Mouse (Mus musculus): ENCODE results near the gene Ap3m1.

DNA sequence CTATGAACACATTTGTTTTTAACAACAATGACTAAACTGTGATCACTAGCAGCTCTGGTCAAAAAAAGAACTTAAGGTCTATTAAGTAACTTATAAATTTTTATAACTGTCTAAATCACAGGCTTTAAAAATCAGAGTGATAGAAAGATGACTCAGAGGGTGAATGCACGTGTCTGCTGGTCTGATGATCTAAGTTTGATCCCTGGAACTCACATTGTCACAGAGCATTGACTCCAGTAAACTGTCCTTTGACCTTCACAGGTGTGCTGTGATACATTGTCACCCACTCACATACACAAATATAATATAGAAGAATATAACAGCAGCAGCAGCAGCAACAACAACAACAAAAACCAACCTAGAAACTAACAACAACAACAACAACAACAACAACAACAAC is 60.8 kb downstream of the Ap3m1 start:
- TF ChIP-seq CTCF (IDR thresholded peaks at IDR 0.05; ENCODE audit: extremely low read depth, insufficient read depth, low read length) = no peak
- no peak for TF ChIP-seq POLR2A (IDR thresholded peaks at IDR 0.05; ENCODE audit: extremely low read depth, insufficient read depth, low read length)
